Mouse (Mus musculus) stomach, postnatal 0 days (tissue): ENCODE data around the gene Klf15.

Experiments used
- CTCF ChIP-seq: IDR thresholded peaks from 2 replicates; pipeline ENCODE4 v1.5.1; 2016; ENCODE audit warnings: antibody characterized with exemption, low read depth, mild to moderate bottlenecking, moderate library complexity
- EP300 ChIP-seq: optimal IDR thresholded peaks from 2 replicates; pipeline ENCODE3; 2016; ENCODE audit warnings: antibody characterized with exemption

GRCm38 (mm10) chr6:90437041-90437440 lies 25.3 kb upstream of the Klf15 start:
- TF ChIP-seq CTCF (no peak), EP300 (no peak)
